Comparison of ENCODE assay signal across 8 mouse cellular contexts in genomic region chr5:34369341-34370021, GRCm38 (mm10). TPM values are rescaled to one million over a fixed set of nuclear protein-coding genes. Genes with fewer than 3 reads are reported as not detected.
DNase-seq lines count a peak whose midpoint lies in the region; ATAC-seq and TF ChIP-seq lines count a peak whose summit lies in the region.

Fam193a (plus strand) TSS chr5:34369933.

- peaks cover 8% of the 10 kb centered on the region; the same call in 1 of the 2 replicates for H3K36me3 ChIP-seq in heart, embryonic 12.5 days
- H3K36me3 ChIP-seq in kidney, postnatal 0 days (ENCODE audit: insufficient read depth, low read length), result no peaks in the 10 kb centered on the region
- H3K36me3 ChIP-seq in liver, embryonic 11.5 days (ENCODE audit: control insufficient read depth, insufficient read depth, low read length), result no peaks in the 10 kb centered on the region; the same call in 1 of the 2 replicates
- H3K36me3 ChIP-seq in stomach, embryonic 14.5 days (ENCODE audit: control insufficient read depth, insufficient read depth, low read length), result no peaks in the 10 kb centered on the region; the same call in 1 of the 2 replicates

- no peak for TF ChIP-seq CTCF in kidney, postnatal 0 days (IDR thresholded peaks at IDR 0.05; ENCODE audit: low read depth)

- H3K27me3 ChIP-seq in heart, embryonic 12.5 days (replicated peaks), result no peaks in the 10 kb centered on the region
- H3K27me3 ChIP-seq in kidney, postnatal 0 days (ENCODE audit: insufficient read depth, low read length), result no peaks in the 10 kb centered on the region
- H3K27me3 ChIP-seq in liver, embryonic 11.5 days (replicated peaks; ENCODE audit: control insufficient read depth, insufficient read depth, low read length), result no peaks in the 10 kb centered on the region
- no peaks in the 10 kb centered on the region for H3K27me3 ChIP-seq in stomach, embryonic 14.5 days (ENCODE audit: control insufficient read depth, insufficient read depth, low read length)

- peaks cover 27% of the 10 kb centered on the region for H3K4me1 ChIP-seq in heart, embryonic 12.5 days (replicated peaks)
- H3K4me1 ChIP-seq in kidney, postnatal 0 days (replicated peaks; ENCODE audit: insufficient read depth, low read length), result peaks cover 10% of the 10 kb centered on the region; the same call in 1 of the 2 replicates
- H3K4me1 ChIP-seq in liver, embryonic 11.5 days (replicated peaks; ENCODE audit: control insufficient read depth, insufficient read depth, low read length), result peaks cover 10% of the 10 kb centered on the region
- peaks cover 13% of the 10 kb centered on the region; the same call in 1 of the 2 replicates for H3K4me1 ChIP-seq in stomach, embryonic 14.5 days (ENCODE audit: control insufficient read depth, insufficient read depth, low read length)

- H3K4me3 ChIP-seq in heart, embryonic 12.5 days, result peak within 1 kb of the TSS; percentile 97
- H3K4me3 ChIP-seq in kidney, postnatal 0 days (replicated peaks; ENCODE audit: low read depth, low read length), result peak within 1 kb of the TSS; percentile 82
- peak within 1 kb of the TSS; percentile 96 for H3K4me3 ChIP-seq in liver, embryonic 11.5 days (ENCODE audit: low read depth, low read length)
- H3K4me3 ChIP-seq in stomach, embryonic 14.5 days (ENCODE audit: low read depth, low read length), result peak within 1 kb of the TSS; percentile 94

- WGBS in heart, embryonic 12.5 days, result 1% methylated on average over 49 of the region's 64 CpGs
- WGBS in kidney, postnatal 0 days, result under 1% methylated on average over 55 of the region's 64 CpGs
- under 1% methylated on average over 51 of the region's 64 CpGs for WGBS in liver, embryonic 11.5 days
- under 1% methylated on average over 53 of the region's 64 CpGs for WGBS in stomach, embryonic 14.5 days

- H3K27ac ChIP-seq in heart, embryonic 12.5 days (ENCODE audit: poor library complexity, severe bottlenecking), result peak within 1 kb of the TSS; percentile 84
- peak within 1 kb of the TSS; percentile 83 for H3K27ac ChIP-seq in kidney, postnatal 0 days
- peak within 1 kb of the TSS; percentile 80 for H3K27ac ChIP-seq in liver, embryonic 11.5 days (ENCODE audit: low read depth, low read length)
- peak within 1 kb of the TSS; percentile 80; the same call in 1 of the 2 replicates for H3K27ac ChIP-seq in stomach, embryonic 14.5 days (ENCODE audit: low read length)

- no peaks in the 10 kb centered on the region for H3K9me3 ChIP-seq in heart, embryonic 12.5 days (replicated peaks)
- no peaks in the 10 kb centered on the region for H3K9me3 ChIP-seq in kidney, postnatal 0 days (replicated peaks; ENCODE audit: low read length)
- no peaks in the 10 kb centered on the region for H3K9me3 ChIP-seq in liver, embryonic 11.5 days (ENCODE audit: control insufficient read depth, low read length)
- no peaks in the 10 kb centered on the region for H3K9me3 ChIP-seq in stomach, embryonic 14.5 days (ENCODE audit: control insufficient read depth, low read depth, low read length)

- peak within 1 kb of the TSS; percentile 89 for H3K4me2 ChIP-seq in heart, embryonic 12.5 days
- H3K4me2 ChIP-seq in kidney, postnatal 0 days (ENCODE audit: low read length), result peak within 1 kb of the TSS; percentile 75
- H3K4me2 ChIP-seq in liver, embryonic 11.5 days, result peak within 1 kb of the TSS; percentile 90
- H3K4me2 ChIP-seq in stomach, embryonic 14.5 days (replicated peaks; ENCODE audit: low read depth, low read length), result peak within 1 kb of the TSS; percentile 62

- ATAC-seq in erythroid progenitor cell, adult 5-6 weeks (replicated peaks; ENCODE audit: low FRiP score, poor library complexity, severe bottlenecking), result peak; percentile 98
- peak; percentile 99 for ATAC-seq in heart, embryonic 12.5 days (ENCODE audit: insufficient number of reproducible peaks, low FRiP score)
- peak; percentile 98 for ATAC-seq in kidney, postnatal 0 days (replicated peaks; ENCODE audit: low FRiP score, low read depth)
- peak; percentile 99 for ATAC-seq in liver, embryonic 11.5 days (replicated peaks; ENCODE audit: low FRiP score)
- peak; percentile 99 for ATAC-seq in stomach, embryonic 14.5 days (ENCODE audit: insufficient number of reproducible peaks, insufficient read depth, low FRiP score, low read depth)

- H3K9ac ChIP-seq in heart, embryonic 12.5 days, result peak within 1 kb of the TSS; percentile 98
- H3K9ac ChIP-seq in kidney, postnatal 0 days (ENCODE audit: low read depth, low read length), result peak within 1 kb of the TSS; percentile 98
- peak within 1 kb of the TSS; percentile 95 for H3K9ac ChIP-seq in liver, embryonic 11.5 days (ENCODE audit: low read depth, low read length)
- peak within 1 kb of the TSS; percentile 94 for H3K9ac ChIP-seq in stomach, embryonic 14.5 days (replicated peaks; ENCODE audit: low read depth, low read length)

- peak; percentile 96 for DNase-seq in CD4-positive helper T cell, adult 2 months (ENCODE audit: low read depth, low spot score)
- DNase-seq in brain, embryonic 18.5 days (ENCODE audit: low read depth, low spot score), result peak; percentile 97
- DNase-seq in kidney, postnatal 0 days (ENCODE audit: low spot score), result peak; percentile 98
- peak; percentile 96 for DNase-seq in liver, embryonic 11.5 days (ENCODE audit: low spot score)
- peak; percentile 96 for DNase-seq in naive thymus-derived CD4-positive, alpha-beta T cell, adult 2 months (ENCODE audit: low read depth)

RNA-seq across cellular contexts. Expression of gene Fam193a, which starts in this region (rescaled TPM):
- 59.1 and 67.1 TPM in 2 replicates for total RNA-seq in erythroid progenitor cell, adult 5-6 weeks (2015; ENCODE audit: low replicate concordance)
- total RNA-seq in erythroid progenitor cell, adult 5-6 weeks (2017; ENCODE audit: low replicate concordance), result 48.8 and 89.6 TPM in 2 replicates
- polyA plus RNA-seq in heart, embryonic 12.5 days (2016; fragmentation: Nextera tagmentation; extraction: Ambion mirVana), result 7.8 and 8.5 TPM in 2 replicates
- polyA plus RNA-seq in kidney, postnatal 0 days (2015; fragmentation: Nextera tagmentation; extraction: Ambion mirVana), result 6.8 and 6.9 TPM in 2 replicates
- 8.8 and 8.9 TPM in 2 replicates for polyA plus RNA-seq in liver, embryonic 11.5 days (2014; fragmentation: Nextera tagmentation; extraction: Ambion mirVana)
- 17.9 and 25.3 TPM in 2 replicates for polyA plus RNA-seq in stomach, embryonic 14.5 days (2014; fragmentation: Nextera tagmentation; extraction: Ambion mirVana)

Comparison
In these comparisons a context has a peak if more than half of its experiments do, and no peak if none do; other contexts are left out.
1. Peak in every context shown above with its lines: DNase-seq, ATAC-seq, H3K4me3 ChIP-seq and H3K27ac ChIP-seq.